Mouse (Mus musculus) layer of hippocampus, postnatal 14 days (tissue): ENCODE measurements around the gene Nt5dc2. TPM values are rescaled to one million over a fixed set of nuclear protein-coding genes. Genes with fewer than 3 reads are reported as not detected.

Experiments
- DNase-seq, 2 experiments: peaks; one replicate each; pipeline ENCODE4 v3.0.0; 2021 to 2022; ENCODE audit warnings: low spot score in 2 of 2, mixed read lengths in 1 of 2
- total RNA-seq, 2 experiments: library from RNA; stranded (reverse); gene quantifications; 2 replicates each; pipeline ENCODE4 v1.2.3; 2021

The Nt5dc2 gene
- total RNA-seq, 2 experiments from 2014 or later = 15.2 to 18.8 TPM

- no peak for DNase-seq
Measured at GRCm38 (mm10) chr14:31165991-31166630, 35.3 kb downstream of the Nt5dc2 start.

GRCm38 (mm10) chr14:31166827-31167226 is 36.0 kb downstream of the Nt5dc2 start:
- DNase-seq = no peak

GRCm38 (mm10) chr14:31168425-31168824 is 37.6 kb downstream of the Nt5dc2 start, which contains the start of gene Stab1:
Stab1 (minus strand) TSS chr14:31168641.
- DNase-seq = no peak

- no peak for DNase-seq
Measured at GRCm38 (mm10) chr14:31169508-31169907, 38.7 kb downstream of the Nt5dc2 start.

GRCm38 (mm10) chr14:31170963-31171362 is 40.1 kb downstream of the Nt5dc2 start:
- no peak for DNase-seq

- DNase-seq = no peak
Measured at GRCm38 (mm10) chr14:31171386-31171785, 40.5 kb downstream of the Nt5dc2 start.

- no peak for DNase-seq
Measured at GRCm38 (mm10) chr14:31171821-31172220, 41.0 kb downstream of the Nt5dc2 start.

GRCm38 (mm10) chr14:31172781-31173455 is 42.1 kb downstream of the Nt5dc2 start:
- no peak for DNase-seq

- no peak for DNase-seq
Measured at GRCm38 (mm10) chr14:31173537-31173936, 42.7 kb downstream of the Nt5dc2 start.

GRCm38 (mm10) chr14:31177287-31177686 is 46.4 kb downstream of the Nt5dc2 start:
- no peak for DNase-seq

GRCm38 (mm10) chr14:31177715-31178114 is 46.9 kb downstream of the Nt5dc2 start:
- DNase-seq = no peak

- DNase-seq = no peak
Measured at GRCm38 (mm10) chr14:31179677-31180365, 49.0 kb downstream of the Nt5dc2 start.

- DNase-seq = no peak
Measured at GRCm38 (mm10) chr14:31181512-31181911, 50.7 kb downstream of the Nt5dc2 start.

GRCm38 (mm10) chr14:31182786-31183290 is 52.0 kb downstream of the Nt5dc2 start:
- no peak for DNase-seq

GRCm38 (mm10) chr14:31183541-31183940 is 52.7 kb downstream of the Nt5dc2 start:
- DNase-seq = no peak

GRCm38 (mm10) chr14:31184195-31184594 is 53.3 kb downstream of the Nt5dc2 start:
- DNase-seq = no peak

GRCm38 (mm10) chr14:31186656-31187055 is 55.8 kb downstream of the Nt5dc2 start:
- DNase-seq = no peak

Other genes with a start within 250 kb of the Nt5dc2 start
- gene Itih4, start 244.6 kb upstream of the Nt5dc2 start, total RNA-seq = not detected
- 10 to 100 TPM; 18.2 to 19.0 TPM for gene Itih3, start 207.3 kb upstream of the Nt5dc2 start, total RNA-seq
- gene Itih1, start 187.8 kb upstream of the Nt5dc2 start, total RNA-seq = not detected
- 10 to 100 TPM; 14.1 to 15.9 TPM for gene Nek4, start 179.7 kb upstream of the Nt5dc2 start, total RNA-seq
- gene Glt8d1, start 129.7 kb upstream of the Nt5dc2 start, total RNA-seq = 10 to 100 TPM; 36.8 to 38.0 TPM
- 100 to 1,000 TPM; 173 to 181 TPM for gene Spcs1, start 129.4 kb upstream of the Nt5dc2 start, total RNA-seq
- 10 to 100 TPM; 56.1 to 57.1 TPM for gene Pbrm1, start 111.9 kb upstream of the Nt5dc2 start, total RNA-seq
- 10 to 100 TPM; 43.3 to 45.6 TPM for gene Gnl3, start 111.9 kb upstream of the Nt5dc2 start, total RNA-seq
- gene Smim4, start 2.1 kb upstream of the Nt5dc2 start, total RNA-seq = 10 to 100 TPM; 35.5 to 36.2 TPM
- 10 to 100 TPM; 27.9 to 32.0 TPM for gene Stab1, start 37.6 kb downstream of the Nt5dc2 start, total RNA-seq
- 1 to 10 TPM in 1 of 2 experiments, under 1 TPM in 1; 0.85 to 3.7 TPM for gene Tnnc1, start 77.3 kb downstream of the Nt5dc2 start, total RNA-seq
- gene Nisch, start 85.9 kb downstream of the Nt5dc2 start, total RNA-seq = 100 to 1,000 TPM; 433 to 449 TPM
- gene Sema3g, start 86.8 kb downstream of the Nt5dc2 start, total RNA-seq = 1 to 10 TPM; 5.5 to 6.4 TPM
- gene Phf7, start 120.3 kb downstream of the Nt5dc2 start, total RNA-seq = 1 to 10 TPM; 4.0 to 6.3 TPM
- 100 to 1,000 TPM; 125 to 127 TPM for gene Bap1, start 120.4 kb downstream of the Nt5dc2 start, total RNA-seq
- gene Dnah1, start 192.8 kb downstream of the Nt5dc2 start, total RNA-seq = 1 to 10 TPM; 2.4 TPM
- 10 to 100 TPM; 36.6 to 41.0 TPM for gene Capn7, start 205.6 kb downstream of the Nt5dc2 start, total RNA-seq